Mouse (Mus musculus) lung, postnatal 10 days (tissue): ENCODE measurements around the gene Ncaph.
A peak's percentile ranks its signal among the peaks of the same experiment; 100 is the strongest.

Source experiments
- DNase-seq: peaks from one replicate; pipeline ENCODE4 v3.0.0; 2021

The Ncaph gene

GRCm38 (mm10) chr2:127080591-127081218 lies 53.0 kb downstream of the Ncaph start:
- DNase-seq: no peak

- no peak for DNase-seq
These were observed 53.7 kb downstream of the Ncaph start for GRCm38 (mm10) chr2:127079881-127080590.

- DNase-seq: peak; percentile 29
These were observed 54.7 kb downstream of the Ncaph start for GRCm38 (mm10) chr2:127079066-127079465.

GRCm38 (mm10) chr2:127077611-127078010 lies 56.1 kb downstream of the Ncaph start:
- no peak for DNase-seq

- no peak for DNase-seq
These were observed 59.6 kb downstream of the Ncaph start for GRCm38 (mm10) chr2:127074116-127074515.

- DNase-seq: no peak
These were observed 62.9 kb downstream of the Ncaph start for GRCm38 (mm10) chr2:127070879-127071278.

GRCm38 (mm10) chr2:127070435-127070841 lies 63.3 kb downstream of the Ncaph start, which contains the start of gene Blvra:
Blvra (plus strand) TSS chr2:127070665.
- DNase-seq: peak; percentile 91

GRCm38 (mm10) chr2:127069781-127070434 lies 63.8 kb downstream of the Ncaph start:
- no peak for DNase-seq

- no peak for DNase-seq
These were observed 64.9 kb downstream of the Ncaph start for GRCm38 (mm10) chr2:127068806-127069205.

- no peak for DNase-seq
These were observed 72.3 kb downstream of the Ncaph start for GRCm38 (mm10) chr2:127061471-127061870.
